Mouse (Mus musculus) ES-Bruce4 (cell line): ENCODE results near the gene 1700001P01Rik. TPM values are rescaled to one million over a fixed set of nuclear protein-coding genes. Genes with fewer than 3 reads are reported as not detected.

ENCODE experiments used
- H3K27ac ChIP-seq: 2 replicates; pipeline ENCODE4 v1.5.1; 2012; ENCODE audit warnings: low read length, inconsistent platforms; ENCODE audit not compliant: insufficient read depth
- H3K27me3 ChIP-seq: 2 replicates; pipeline ENCODE4 v1.6.1; 2012; ENCODE audit warnings: mild to moderate bottlenecking, low read length, inconsistent platforms; ENCODE audit not compliant: control insufficient read depth, poor library complexity, insufficient read depth, severe bottlenecking
- H3K36me3 ChIP-seq: 2 replicates; pipeline ENCODE4 v1.6.1; 2012; ENCODE audit warnings: inconsistent platforms, mild to moderate bottlenecking, low read length, moderate library complexity; ENCODE audit not compliant: control insufficient read depth, poor library complexity, insufficient read depth, severe bottlenecking
- H3K4me1 ChIP-seq: one replicate; pipeline ENCODE4 v1.8.1; 2011; ENCODE audit warnings: low read length; ENCODE audit not compliant: control insufficient read depth, insufficient read depth
- H3K4me3 ChIP-seq: 2 replicates; pipeline ENCODE4 v1.5.1; 2011; ENCODE audit warnings: low read depth, mild to moderate bottlenecking, low read length
- H3K9ac ChIP-seq: 2 replicates; pipeline ENCODE4 v1.6.1; 2012; ENCODE audit warnings: low read depth, mild to moderate bottlenecking, inconsistent platforms; ENCODE audit not compliant: poor library complexity, severe bottlenecking
- H3K9me3 ChIP-seq: replicated peaks from 2 replicates; pipeline ENCODE4 v1.6.1; 2012; ENCODE audit warnings: mild to moderate bottlenecking, low read length, inconsistent platforms; ENCODE audit not compliant: control insufficient read depth, poor library complexity, insufficient read depth, severe bottlenecking
- CTCF ChIP-seq: IDR thresholded peaks from one replicate; pipeline ENCODE4 v1.8.1; 2011; ENCODE audit warnings: low read depth, low read length
- EP300 ChIP-seq: IDR thresholded peaks from 2 replicates; pipeline ENCODE4 v1.6.1; 2011; ENCODE audit warnings: low read depth, low read length; ENCODE audit not compliant: insufficient read depth
- POLR2A ChIP-seq: IDR thresholded peaks from one replicate; pipeline ENCODE4 v1.8.1; 2011; ENCODE audit warnings: low read length; ENCODE audit not compliant: insufficient read depth
- polyA plus RNA-seq: library from polyadenylated mRNA; stranded (reverse); fragments of >200 nt; gene quantifications from 2 replicates; pipeline ENCODE4 v1.2.4, GENCODE M21; 2011; ENCODE audit warnings: low read depth; ENCODE audit not compliant: missing spikeins, insufficient read depth, insufficient read length

The 1700001P01Rik gene
- polyA plus RNA-seq, 1 experiment: 0.99 TPM

- peaks cover 42% of the 10 kb centered on the region for H3K36me3 ChIP-seq
- H3K27me3 ChIP-seq: no peaks in the 10 kb centered on the region
- no peaks in the 10 kb centered on the region for H3K9me3 ChIP-seq
- no peaks in the 10 kb centered on the region for H3K4me1 ChIP-seq
- H3K27ac ChIP-seq: no peak overlapping the region
- H3K4me3 ChIP-seq: no peak overlapping the region
- TF ChIP-seq POLR2A: no peak
- TF ChIP-seq CTCF: no peak
- no peak for TF ChIP-seq EP300
- no peak overlapping the region for H3K9ac ChIP-seq
Observed at GRCm38 (mm10) chr11:97723709-97724108, 52.0 kb downstream of the 1700001P01Rik start.

Other genes with a start within 250 kb of the 1700001P01Rik start
- gene Srcin1, start 199.7 kb downstream of the 1700001P01Rik start, polyA plus RNA-seq: 7.7 and 8.3 TPM in 2 replicates
- 39.3 and 44.1 TPM in 2 replicates for gene Epop, start 146.2 kb downstream of the 1700001P01Rik start, polyA plus RNA-seq
- gene Mllt6, start 112.5 kb downstream of the 1700001P01Rik start, polyA plus RNA-seq: 23.7 and 25.2 TPM in 2 replicates
- 62.3 and 77.2 TPM in 2 replicates for gene Cisd3, start 90.1 kb downstream of the 1700001P01Rik start, polyA plus RNA-seq
- 74.6 and 84.0 TPM in 2 replicates for gene Pcgf2, start 75.4 kb downstream of the 1700001P01Rik start, polyA plus RNA-seq
- gene Psmb3, start 72.5 kb downstream of the 1700001P01Rik start, polyA plus RNA-seq: 296 and 332 TPM in 2 replicates
- gene Pip4k2b, start 31.2 kb downstream of the 1700001P01Rik start, polyA plus RNA-seq: 35.0 and 36.6 TPM in 2 replicates
- 14.5 and 16.9 TPM in 2 replicates for gene Cwc25, start 9.4 kb downstream of the 1700001P01Rik start, polyA plus RNA-seq
- 777 and 842 TPM in 2 replicates for gene Rpl23, start 6.5 kb upstream of the 1700001P01Rik start, polyA plus RNA-seq
- gene Lasp1, start 23.1 kb upstream of the 1700001P01Rik start, polyA plus RNA-seq: 228 and 231 TPM in 2 replicates
- 2.8 and 3.4 TPM in 2 replicates for gene B230217C12Rik, start 64.9 kb upstream of the 1700001P01Rik start, polyA plus RNA-seq
- gene Fbxo47, start 108.2 kb upstream of the 1700001P01Rik start, polyA plus RNA-seq: 2.5 and 2.8 TPM in 2 replicates
- 3.0 and 3.3 TPM in 2 replicates for gene Plxdc1, start 210.5 kb upstream of the 1700001P01Rik start, polyA plus RNA-seq
- 2.8 and 3.6 TPM in 2 replicates for gene Arl5c, start 220.3 kb upstream of the 1700001P01Rik start, polyA plus RNA-seq
- 5.2 and 6.3 TPM in 2 replicates for gene Cacnb1, start 247.1 kb upstream of the 1700001P01Rik start, polyA plus RNA-seq